Comparison of ENCODE assay signal across 9 mouse cellular contexts in genomic region chr3:49266048-49266447, GRCm38 (mm10).
DNase-seq lines count a peak whose midpoint lies in the region; TF ChIP-seq lines count a peak whose summit lies in the region.
"Had no signal": no experiment of that assay in that cellular context is flagged by ENCODE, and none has a peak within 500 bp of the region (broad histone marks: within the 10 kb centered on the region; RNA-seq: fewer than 3 reads in every experiment).

No protein-coding gene starts in this region.

- peak; percentile 1 for DNase-seq in heart, adult 8-10 months (ENCODE audit: low spot score)
- DNase-seq in heart, postnatal 36 days, result no peak
- peak; percentile 3 to 5 for DNase-seq in left cerebral cortex, postnatal 14 days (ENCODE audit: low spot score in 2 of 2)
- no peak for DNase-seq in left cerebral cortex, postnatal 4 days
- DNase-seq in MEL (ENCODE audit: low read depth, low spot score), result peak; percentile 3
- DNase-seq in embryo, embryonic 11 days, result peak; percentile 17
- DNase-seq in spleen, postnatal 4 days (ENCODE audit: low spot score in 2 of 2), result no peak
- DNase-seq in yolk sac, embryonic 10.5 days (ENCODE audit: low spot score), result no peak

- TF ChIP-seq RAD21 in MEL (IDR thresholded peaks at IDR 0.05; ENCODE audit: low read depth, low read length), result no peak

- no peaks in the 10 kb centered on the region for H3K9me3 ChIP-seq in MEL (replicated peaks; ENCODE audit: insufficient read depth, low read length)
- H3K9me3 ChIP-seq: megakaryocyte, embryonic 14.5 days had no signal

- TF ChIP-seq EP300 in MEL (IDR thresholded peaks at IDR 0.05; ENCODE audit: low read depth in 1 of 2, low read length in 2 of 2), result no peak

- TF ChIP-seq CTCF in MEL (IDR thresholded peaks at IDR 0.05 in 2 of 3, conservative IDR thresholded peaks at IDR 0.05 in 1 of 3; ENCODE audit: control insufficient read depth in 1 of 3, insufficient read depth in 1 of 3, low read depth in 2 of 3, low read length in 3 of 3, poor library complexity in 1 of 3, severe bottlenecking in 1 of 3), result no peak; a peak in 1 of 6 replicates

- H3K27ac ChIP-seq in MEL (ENCODE audit: control insufficient read depth, low read depth, low read length), result no peak overlapping the region

- H3K9ac ChIP-seq in MEL (ENCODE audit: control insufficient read depth, low read depth, low read length, poor library complexity, severe bottlenecking), result no peak overlapping the region

- H3K27me3 ChIP-seq in MEL (ENCODE audit: control insufficient read depth in 1 of 2, insufficient read depth in 2 of 2, low read length in 2 of 2), result no peaks in the 10 kb centered on the region
- H3K27me3 ChIP-seq: megakaryocyte, embryonic 14.5 days had no signal

- intact Hi-C loops in heart, postnatal 36 days (cut with DNase I), result loop anchor here (10.0 kb wide), 1 partner anchor 809 kb away; no protein-coding TSS in a partner anchor
- intact Hi-C loops in left cerebral cortex, postnatal 14 days (cut with DNase I), result loop anchor here (5.0 kb wide), 1 partner anchor 811 kb away; no protein-coding TSS in a partner anchor
- intact Hi-C loops in left cerebral cortex, postnatal 4 days (cut with DNase I), result loop anchor here (10.0 kb wide), 1 partner anchor 489 kb away; the partner anchor contains the start of gene Pcdh18

- H3K4me3 ChIP-seq in MEL (ENCODE audit: control insufficient read depth in 1 of 2, insufficient read depth in 1 of 2, low read depth in 2 of 2, low read length in 2 of 2), result no peak overlapping the region
- H3K4me3 ChIP-seq: megakaryocyte, embryonic 14.5 days had no signal

- H3K36me3 ChIP-seq in MEL (ENCODE audit: control insufficient read depth in 1 of 2, insufficient read depth in 2 of 2, low read length in 2 of 2), result no peaks in the 10 kb centered on the region

- no peaks in the 10 kb centered on the region for H3K4me1 ChIP-seq in MEL (ENCODE audit: control insufficient read depth in 1 of 2, insufficient read depth in 2 of 2, low read length in 2 of 2)
- H3K4me1 ChIP-seq: megakaryocyte, embryonic 14.5 days had no signal

- H3K79me2 ChIP-seq in MEL (ENCODE audit: control insufficient read depth, insufficient read depth, low read length, poor library complexity), result no peaks in the 10 kb centered on the region

- no peak for TF ChIP-seq POLR2A in MEL (IDR thresholded peaks at IDR 0.05; ENCODE audit: control insufficient read depth in 1 of 2, insufficient read depth in 1 of 2, low read depth in 1 of 2, low read length in 2 of 2, poor library complexity in 1 of 2)

TF ChIP-seq in MEL, 35 proteins besides CTCF, POLR2A, EP300 and RAD21:
- TF ChIP-seq ZMIZ1 (IDR thresholded peaks at IDR 0.05; ENCODE audit: low read depth, low read length) (no peak), CHD1 (IDR thresholded peaks at IDR 0.05; ENCODE audit: low read depth, low read length) (no peak), SMC3 (IDR thresholded peaks at IDR 0.05; ENCODE audit: low read depth, low read length) (peak; percentile 26), USF2 (IDR thresholded peaks at IDR 0.05; ENCODE audit: borderline replicate concordance in 1 of 2, insufficient read depth in 1 of 2, low read depth in 1 of 2, low read length in 2 of 2) (no peak), ZNF384 (IDR thresholded peaks at IDR 0.05; ENCODE audit: low read depth, low read length) (no peak)

Comparison
In these comparisons a context has a peak if more than half of its experiments do, and no peak if none do; other contexts are left out.
1. DNase-seq: peak in heart, adult 8-10 months (single experiment), left cerebral cortex, postnatal 14 days (2 of 2), MEL (single experiment) and embryo, embryonic 11 days (single experiment); none in heart, postnatal 36 days (0 of 2), left cerebral cortex, postnatal 4 days (single experiment), spleen, postnatal 4 days (0 of 2) and yolk sac, embryonic 10.5 days (single experiment).